Mouse (Mus musculus) stomach, postnatal 0 days (tissue): ENCODE data around the gene Slc25a17.

Source experiments
- CTCF ChIP-seq: IDR thresholded peaks from 2 replicates; pipeline ENCODE4 v1.5.1; 2016; ENCODE audit warnings: antibody characterized with exemption, low read depth, mild to moderate bottlenecking, moderate library complexity
- EP300 ChIP-seq: optimal IDR thresholded peaks from 2 replicates; pipeline ENCODE3; 2016; ENCODE audit warnings: antibody characterized with exemption

DNA sequence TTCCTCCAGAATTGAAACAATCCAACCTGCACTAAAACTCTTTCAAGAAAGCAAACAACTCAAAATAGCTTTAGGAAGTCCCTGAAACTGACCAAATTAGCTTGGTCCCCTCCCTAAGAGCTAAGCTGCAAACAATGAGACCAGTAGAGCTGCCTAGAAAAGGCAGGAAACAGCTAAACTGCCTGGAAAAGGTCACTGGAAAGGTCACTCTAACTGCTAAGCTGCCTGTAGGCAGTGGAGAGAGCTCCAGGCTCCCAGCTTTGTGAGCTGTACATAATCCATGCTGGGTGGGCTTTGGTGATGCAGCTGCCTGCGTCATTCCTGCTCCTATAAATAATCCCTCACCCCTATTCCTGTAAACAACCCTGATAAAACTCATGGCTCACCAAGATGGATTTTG, 9.7 kb upstream of the Slc25a17 start:
- TF ChIP-seq CTCF (no peak), EP300 (no peak)
